Mouse (Mus musculus): Measurements from ENCODE around the gene Gm28035.

- TF ChIP-seq CTCF (IDR thresholded peaks at IDR 0.05; ENCODE audit: borderline replicate concordance, insufficient read depth, low read depth, low read length) (peak; percentile 40; the same call in 1 of the 2 replicates), POLR2A (IDR thresholded peaks at IDR 0.05; ENCODE audit: borderline replicate concordance, insufficient read depth, low read length) (no peak)
Measured at GRCm38 (mm10) chr2:30203439-30203838, 36.9 kb upstream of the Gm28035 start.
